Mouse (Mus musculus): Measurements from ENCODE around the gene Sipa1l3. TPM values are rescaled to one million over a fixed set of nuclear protein-coding genes. Genes with fewer than 3 reads are reported as not detected.

The Sipa1l3 gene
- polyA plus RNA-seq, 1 experiment: 30.3 TPM

DNA sequence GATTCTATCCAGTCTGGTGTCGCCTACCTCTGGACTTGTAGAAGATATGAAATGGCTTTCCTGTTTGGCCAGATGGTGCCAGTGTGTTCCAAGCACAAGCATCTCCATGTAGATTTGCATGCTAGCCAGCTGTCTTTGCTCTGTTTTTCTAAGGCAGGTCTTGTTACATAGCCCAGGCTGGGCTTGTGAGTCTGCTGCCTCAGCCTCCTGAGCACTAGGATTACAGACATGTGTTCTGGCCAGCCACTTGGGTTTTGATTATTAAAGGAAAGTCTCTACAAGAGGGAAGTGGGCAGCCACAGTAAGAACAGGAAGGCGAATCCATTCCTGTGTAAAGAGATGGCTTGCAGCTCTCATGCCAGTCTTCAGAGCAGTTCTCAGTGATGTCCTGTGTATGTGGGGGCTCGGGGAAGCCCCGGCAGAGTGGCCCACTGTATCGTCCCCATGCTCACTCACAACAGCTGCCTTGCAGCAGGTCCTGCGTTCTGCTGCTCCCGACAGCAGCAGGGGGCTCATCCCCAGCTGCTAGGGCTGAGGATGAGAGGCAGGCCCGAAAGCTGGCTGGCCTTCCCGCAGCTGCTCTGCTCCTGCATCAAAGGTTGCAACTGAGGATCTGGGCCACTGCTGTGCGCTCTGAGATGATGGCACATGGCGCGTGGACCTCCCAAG is 97.1 kb downstream of the Sipa1l3 start:
- no peak overlapping the region for H3K27ac ChIP-seq (ENCODE audit: insufficient read depth, low read length)
- TF ChIP-seq POLR2A (IDR thresholded peaks at IDR 0.05; ENCODE audit: low read depth, low read length): no peak
- no peak for TF ChIP-seq CTCF (IDR thresholded peaks at IDR 0.05; ENCODE audit: extremely low read depth, insufficient read depth, insufficient read length, insufficient replicate concordance)
- H3K27me3 ChIP-seq (ENCODE audit: control insufficient read depth, insufficient read depth, low read length): no peaks in the 10 kb centered on the region
- no peak for DNase-seq (ENCODE audit: low read depth in 1 of 2, low spot score in 2 of 2)
- H3K36me3 ChIP-seq (ENCODE audit: control insufficient read depth, insufficient read depth, low read length): no peaks in the 10 kb centered on the region
- no peaks in the 10 kb centered on the region for H3K4me1 ChIP-seq (ENCODE audit: control insufficient read depth, insufficient read depth, insufficient read length)
- 59% methylated on average over 12 of the region's 12 CpGs for WGBS
- no peak overlapping the region for H3K4me3 ChIP-seq (ENCODE audit: extremely low read depth, insufficient read depth, insufficient read length)

- Histone ChIP-seq H3K27ac (ENCODE audit: insufficient read depth, low read length) (no peak overlapping the region), H3K4me1 (ENCODE audit: control insufficient read depth, insufficient read depth, insufficient read length) (no peaks in the 10 kb centered on the region), H3K4me3 (ENCODE audit: extremely low read depth, insufficient read depth, insufficient read length) (no peak overlapping the region), H3K27me3 (ENCODE audit: control insufficient read depth, insufficient read depth, low read length) (no peaks in the 10 kb centered on the region), H3K36me3 (ENCODE audit: control insufficient read depth, insufficient read depth, low read length) (no peaks in the 10 kb centered on the region)
- no peak for TF ChIP-seq POLR2A (IDR thresholded peaks at IDR 0.05; ENCODE audit: low read depth, low read length)
- no peak for TF ChIP-seq CTCF (IDR thresholded peaks at IDR 0.05; ENCODE audit: extremely low read depth, insufficient read depth, insufficient read length, insufficient replicate concordance)
- 87% methylated on average over 4 of the region's 4 CpGs for WGBS
- DNase-seq (ENCODE audit: low read depth in 1 of 2, low spot score in 2 of 2): no peak
Observed at GRCm38 (mm10) chr7:29419836-29420235, 98.6 kb downstream of the Sipa1l3 start.

- Histone ChIP-seq H3K4me1 (ENCODE audit: control insufficient read depth, insufficient read depth, insufficient read length) (no peaks in the 10 kb centered on the region), H3K4me3 (ENCODE audit: extremely low read depth, insufficient read depth, insufficient read length) (no peak overlapping the region), H3K36me3 (ENCODE audit: control insufficient read depth, insufficient read depth, low read length) (no peaks in the 10 kb centered on the region), H3K27me3 (ENCODE audit: control insufficient read depth, insufficient read depth, low read length) (no peaks in the 10 kb centered on the region), H3K27ac (ENCODE audit: insufficient read depth, low read length) (no peak overlapping the region)
- TF ChIP-seq POLR2A (IDR thresholded peaks at IDR 0.05; ENCODE audit: low read depth, low read length): no peak
- TF ChIP-seq CTCF (IDR thresholded peaks at IDR 0.05; ENCODE audit: extremely low read depth, insufficient read depth, insufficient read length, insufficient replicate concordance): no peak
- WGBS: 88% methylated on average over 6 of the region's 6 CpGs
- no peak for DNase-seq (ENCODE audit: low read depth in 1 of 2, low spot score in 2 of 2)
Observed at GRCm38 (mm10) chr7:29418231-29418630, 100.2 kb downstream of the Sipa1l3 start.

GRCm38 (mm10) chr7:29417332-29418069 is 100.9 kb downstream of the Sipa1l3 start:
- Histone ChIP-seq H3K27ac (ENCODE audit: insufficient read depth, low read length) (no peak overlapping the region), H3K36me3 (ENCODE audit: control insufficient read depth, insufficient read depth, low read length) (no peaks in the 10 kb centered on the region), H3K4me1 (ENCODE audit: control insufficient read depth, insufficient read depth, insufficient read length) (no peaks in the 10 kb centered on the region), H3K27me3 (ENCODE audit: control insufficient read depth, insufficient read depth, low read length) (no peaks in the 10 kb centered on the region), H3K4me3 (ENCODE audit: extremely low read depth, insufficient read depth, insufficient read length) (no peak overlapping the region)
- TF ChIP-seq POLR2A (IDR thresholded peaks at IDR 0.05; ENCODE audit: low read depth, low read length) (no peak), CTCF (IDR thresholded peaks at IDR 0.05; ENCODE audit: extremely low read depth, insufficient read depth, insufficient read length, insufficient replicate concordance) (no peak)
- 79% methylated on average over 8 of the region's 8 CpGs for WGBS
- no peak for DNase-seq (ENCODE audit: low read depth in 1 of 2, low spot score in 2 of 2)

DNA sequence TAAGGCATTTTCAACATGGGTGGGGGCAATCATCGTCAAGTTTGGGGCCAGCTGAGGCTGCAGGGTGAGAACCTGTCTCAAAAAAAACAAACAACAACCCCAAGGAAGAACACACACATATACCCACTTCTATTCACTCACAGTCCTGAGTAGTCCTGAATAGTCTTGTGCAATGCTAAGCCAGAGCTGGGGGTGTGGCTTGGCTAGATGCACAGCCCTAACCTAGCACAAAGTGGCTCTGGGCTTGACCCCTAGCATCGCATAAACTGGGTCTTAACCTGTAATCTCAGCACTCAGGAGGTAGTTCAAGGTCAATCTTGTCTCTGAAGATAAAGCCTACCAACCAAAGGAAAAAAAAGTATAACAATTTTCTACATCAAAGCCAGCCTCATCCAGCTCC is 101.5 kb downstream of the Sipa1l3 start:
- Histone ChIP-seq H3K27ac (ENCODE audit: insufficient read depth, low read length) (no peak overlapping the region), H3K4me1 (ENCODE audit: control insufficient read depth, insufficient read depth, insufficient read length) (no peaks in the 10 kb centered on the region), H3K4me3 (ENCODE audit: extremely low read depth, insufficient read depth, insufficient read length) (no peak overlapping the region), H3K36me3 (ENCODE audit: control insufficient read depth, insufficient read depth, low read length) (no peaks in the 10 kb centered on the region), H3K27me3 (ENCODE audit: control insufficient read depth, insufficient read depth, low read length) (no peaks in the 10 kb centered on the region)
- DNase-seq (ENCODE audit: low read depth in 1 of 2, low spot score in 2 of 2): no peak
- 90% methylated on average over 2 of the region's 2 CpGs for WGBS
- no peak for TF ChIP-seq CTCF (IDR thresholded peaks at IDR 0.05; ENCODE audit: extremely low read depth, insufficient read depth, insufficient read length, insufficient replicate concordance)
- no peak for TF ChIP-seq POLR2A (IDR thresholded peaks at IDR 0.05; ENCODE audit: low read depth, low read length)

- TF ChIP-seq CTCF (IDR thresholded peaks at IDR 0.05; ENCODE audit: extremely low read depth, insufficient read depth, insufficient read length, insufficient replicate concordance) (no peak), POLR2A (IDR thresholded peaks at IDR 0.05; ENCODE audit: low read depth, low read length) (no peak)
- no peaks in the 10 kb centered on the region for H3K27me3 ChIP-seq (ENCODE audit: control insufficient read depth, insufficient read depth, low read length)
- no peak overlapping the region for H3K4me3 ChIP-seq (ENCODE audit: extremely low read depth, insufficient read depth, insufficient read length)
- no peak for DNase-seq (ENCODE audit: low read depth in 1 of 2, low spot score in 2 of 2)
- no peaks in the 10 kb centered on the region for H3K4me1 ChIP-seq (ENCODE audit: control insufficient read depth, insufficient read depth, insufficient read length)
- WGBS: 81% methylated on average over 8 of the region's 8 CpGs
- H3K36me3 ChIP-seq (ENCODE audit: control insufficient read depth, insufficient read depth, low read length): no peaks in the 10 kb centered on the region
- no peak overlapping the region for H3K27ac ChIP-seq (ENCODE audit: insufficient read depth, low read length)
Observed at GRCm38 (mm10) chr7:29411838-29412580, 106.4 kb downstream of the Sipa1l3 start.

All from spleen, adult 2 months (tissue).